Mouse (Mus musculus) spleen, embryonic (tissue): ENCODE measurements around the gene Myoz1.
"Not testable (repeated sequence)": the region's sequence is repeated elsewhere in the genome, so short reads cannot be mapped to it uniquely, and the experiment has no call there.

Experiments used
- CTCF ChIA-PET: fragments of 350-600 bp; sonication (Branson Sonifier 250); formaldehyde crosslinking; loops from one replicate; lab custom pipeline; 2022; lab: Charles Lee

The Myoz1 gene

DNA sequence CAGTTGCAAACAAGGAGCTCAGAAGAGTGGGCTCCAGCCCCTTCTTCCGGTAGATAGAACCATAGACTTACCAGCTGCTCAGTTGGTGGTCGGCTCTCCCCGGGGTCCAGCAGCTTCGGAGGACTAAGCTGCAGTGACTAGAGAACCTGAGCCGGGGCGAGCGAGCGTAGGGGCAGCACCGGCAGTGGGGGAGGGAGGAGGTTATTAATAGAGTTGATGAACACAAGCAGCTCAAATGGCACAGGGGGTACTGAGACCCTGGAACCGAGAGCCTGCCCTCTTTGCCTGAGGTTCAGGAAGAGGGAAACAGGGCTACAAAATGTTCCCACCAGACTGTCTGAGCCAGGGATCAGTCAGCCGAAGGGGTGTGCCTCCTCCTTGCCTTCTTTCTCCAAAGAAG, at the start of gene Myoz1:
Gene Myoz1, minus strand, starts transcription at position 180 of the 400 bp plus-strand sequence.
- CTCF ChIA-PET = interaction anchor here (0.6 kb wide), 1 partner anchor 916 kb away, joined by 4 read pairs; no protein-coding TSS in a partner anchor

DNA sequence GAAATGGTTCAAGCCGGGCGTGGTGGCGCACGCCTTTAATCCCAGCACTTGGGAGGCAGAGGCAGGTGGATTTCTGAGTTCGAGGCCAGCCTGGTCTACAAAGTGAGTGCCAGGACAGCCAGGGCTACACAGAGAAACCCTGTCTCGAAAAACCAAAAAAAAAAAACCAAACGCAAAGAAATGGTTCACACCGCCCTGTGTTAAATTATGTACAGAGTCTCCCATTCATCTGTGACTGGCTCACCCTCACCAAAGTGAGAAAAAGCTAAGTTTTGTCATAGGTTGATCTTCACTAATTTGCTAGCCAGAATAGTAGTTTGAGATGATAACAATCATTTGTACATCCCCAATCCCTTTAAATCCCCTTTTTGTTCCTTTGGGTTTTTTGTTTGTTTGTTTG, 47.1 kb upstream of the Myoz1 start:
- CTCF ChIA-PET = not testable (repeated sequence)

DNA sequence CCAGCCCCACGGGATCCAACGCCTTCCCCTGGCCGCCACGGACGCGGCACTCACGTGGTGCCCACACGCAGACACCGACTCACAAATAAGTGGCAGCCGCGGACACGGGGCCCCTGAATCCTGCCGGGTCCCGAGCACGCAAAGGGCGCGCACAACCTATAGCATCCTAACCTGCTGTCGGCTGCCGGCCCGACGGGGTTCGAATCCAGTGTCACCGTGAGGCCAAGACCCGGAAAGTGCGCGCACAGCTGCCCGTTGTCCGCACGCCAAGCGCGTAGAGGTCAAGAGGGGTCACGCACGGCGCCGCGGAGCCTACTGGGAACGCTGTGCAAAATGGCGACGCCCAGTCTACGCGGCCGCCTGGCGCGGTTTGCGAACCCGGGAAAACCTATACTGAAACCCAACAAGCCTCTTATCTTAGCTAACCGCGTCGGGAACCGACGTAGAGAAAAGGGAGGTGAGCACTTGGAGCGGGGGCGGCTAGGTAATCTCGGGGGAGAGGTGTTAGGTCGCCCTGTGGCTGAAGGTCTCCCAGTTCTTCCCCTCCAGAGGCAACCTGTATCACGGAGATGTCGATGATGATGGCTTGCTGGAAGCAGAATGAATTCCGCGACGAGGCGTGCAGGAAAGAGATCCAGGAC, 46.5 kb upstream of the Myoz1 start, which contains the start of gene Chchd1:
Gene Chchd1, plus strand, starts transcription at position 266 of the 641 bp plus-strand sequence.
- CTCF ChIA-PET = no interaction called here

DNA sequence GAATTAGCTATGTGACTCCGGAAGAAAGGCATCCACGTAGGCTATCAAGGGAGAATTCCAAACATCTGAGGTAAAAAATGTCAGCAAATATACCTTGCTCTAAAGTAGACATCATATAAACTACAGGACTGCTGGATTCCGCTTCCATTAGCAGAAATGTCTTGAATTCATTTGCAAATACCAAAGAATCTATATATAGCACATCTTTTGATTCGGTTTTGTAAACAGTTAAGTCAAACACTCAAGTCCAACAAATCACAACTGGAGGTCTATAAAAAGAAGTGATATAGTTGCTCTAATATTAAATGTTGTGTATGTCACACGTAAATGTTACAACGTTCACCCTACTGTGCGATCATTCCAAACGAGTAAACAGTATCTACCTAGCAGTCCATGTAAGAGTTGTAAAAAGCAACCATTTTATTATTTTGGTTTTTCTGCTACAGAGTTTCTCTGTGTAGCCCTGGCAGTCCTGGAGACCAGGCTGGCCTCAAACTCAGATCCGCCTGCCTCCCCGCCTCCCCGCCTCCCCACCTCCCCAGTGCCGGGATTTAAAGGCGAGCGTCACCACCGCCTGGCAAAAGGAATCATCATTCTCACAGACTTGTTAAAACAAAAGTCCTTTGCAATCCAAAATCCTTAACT, 45.9 kb upstream of the Myoz1 start:
- CTCF ChIA-PET = no interaction called here

DNA sequence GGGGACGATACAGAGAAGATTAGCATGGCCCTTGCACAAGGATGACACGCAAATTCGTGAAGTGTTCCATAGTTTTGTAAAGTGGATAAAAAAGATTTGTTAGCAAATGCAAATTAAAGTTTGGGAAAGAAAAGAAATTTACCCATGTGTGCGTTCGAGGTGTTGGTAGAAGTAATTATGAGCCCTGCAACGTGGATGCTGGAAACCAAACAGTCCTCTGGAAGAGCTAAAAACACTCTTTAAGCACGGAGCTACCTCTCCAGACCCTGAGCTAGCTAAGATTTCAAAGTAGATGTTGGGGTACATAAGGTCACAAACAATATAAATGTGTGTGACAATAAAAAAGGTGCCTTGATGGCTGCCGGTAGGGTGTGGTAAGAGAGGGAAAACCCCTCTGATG, 45.2 kb upstream of the Myoz1 start:
- CTCF ChIA-PET = no interaction called here

DNA sequence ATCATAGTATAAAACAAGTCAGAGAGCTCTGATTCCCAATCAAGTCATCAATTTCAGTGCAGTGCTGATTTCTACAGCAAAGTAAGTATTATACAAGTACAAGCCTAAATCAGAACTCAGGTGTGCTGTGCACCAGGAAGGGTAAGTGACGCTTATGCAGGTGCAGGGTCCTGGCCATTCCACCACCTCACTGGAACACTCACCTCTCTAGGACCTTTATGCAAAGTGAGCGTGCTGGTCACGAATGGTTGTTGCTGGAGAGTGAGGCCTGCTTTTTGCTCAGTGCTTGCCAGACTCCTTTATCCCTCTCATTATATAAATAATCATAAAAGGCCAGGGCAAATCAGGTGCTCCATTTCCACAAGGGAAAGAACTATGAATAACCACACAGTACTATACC, 44.0 kb upstream of the Myoz1 start:
- CTCF ChIA-PET = no interaction called here

DNA sequence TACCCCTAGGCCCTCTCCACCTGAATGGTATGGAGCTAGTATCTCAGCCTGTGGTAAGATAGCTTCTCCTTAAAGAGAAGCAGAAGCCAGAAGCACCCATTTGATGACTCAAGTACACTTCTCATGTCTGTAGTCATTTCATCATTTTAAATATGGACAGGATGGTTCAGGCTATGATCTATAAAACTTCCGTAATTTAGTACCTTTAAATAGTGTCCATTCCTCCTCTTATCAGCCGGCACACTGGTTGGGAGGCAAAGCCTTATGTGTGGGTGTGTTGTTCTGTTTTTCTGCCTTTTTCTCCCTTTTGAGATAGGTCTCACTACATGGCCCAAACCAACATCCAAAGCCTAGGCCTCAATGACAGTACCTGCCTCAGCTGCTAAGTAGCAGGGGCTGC, 42.2 kb upstream of the Myoz1 start:
- CTCF ChIA-PET = no interaction called here

DNA sequence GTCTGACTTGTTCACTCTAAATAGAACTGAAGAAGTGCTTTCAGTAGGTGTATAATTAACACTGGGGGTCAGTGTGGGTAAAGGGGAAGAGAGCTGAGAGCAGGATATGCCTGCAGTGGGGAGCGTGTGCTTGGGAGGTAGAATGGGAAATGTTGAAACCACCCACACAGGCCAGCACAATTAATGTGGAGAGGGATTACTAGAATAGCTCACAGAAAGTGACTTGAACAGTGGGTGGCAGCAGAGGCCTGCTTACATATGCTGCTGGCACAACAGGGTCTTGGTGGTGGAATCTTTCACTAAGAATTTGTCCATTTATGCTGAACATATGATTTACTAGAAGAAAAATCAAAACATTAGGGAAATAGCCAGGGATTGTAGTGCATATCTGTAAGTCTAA, 40.6 kb upstream of the Myoz1 start:
- CTCF ChIA-PET = no interaction called here

DNA sequence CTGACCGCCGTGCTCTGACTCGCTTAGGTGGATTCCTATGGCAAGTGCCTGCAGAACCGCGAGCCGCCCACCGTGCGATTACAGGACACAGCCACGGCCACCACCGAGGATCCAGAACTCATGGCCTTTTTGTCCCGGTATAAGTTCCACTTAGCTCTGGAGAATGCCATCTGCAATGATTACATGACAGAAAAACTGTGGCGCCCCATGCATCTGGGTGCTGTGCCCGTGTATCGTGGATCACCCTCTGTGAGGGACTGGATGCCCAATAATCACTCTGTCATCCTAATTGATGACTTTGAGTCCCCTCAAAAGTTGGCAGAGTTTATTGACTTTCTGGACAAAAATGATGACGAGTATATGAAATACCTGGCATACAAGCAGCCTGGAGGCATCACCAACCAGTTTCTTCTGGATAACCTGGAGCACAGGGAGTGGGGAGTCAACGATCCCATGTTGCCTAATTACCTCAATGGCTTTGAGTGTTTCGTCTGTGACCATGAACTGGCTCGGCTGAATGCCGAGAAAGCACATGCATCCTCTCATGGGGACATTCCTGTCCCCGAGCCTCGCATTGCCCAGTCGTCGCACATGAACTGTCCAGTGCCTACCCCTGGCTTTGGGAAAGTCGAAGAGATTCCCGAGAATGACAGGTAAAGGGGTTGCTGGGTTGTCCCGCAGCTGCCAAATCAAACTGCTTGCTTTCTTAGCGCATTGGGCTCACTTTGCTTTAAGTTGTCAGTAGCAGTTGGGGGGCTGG, 39.6 kb upstream of the Myoz1 start:
- CTCF ChIA-PET = interaction anchor here (0.5 kb wide), 1 partner anchor 70 kb away, joined by 7 read pairs; no protein-coding TSS in a partner anchor

DNA sequence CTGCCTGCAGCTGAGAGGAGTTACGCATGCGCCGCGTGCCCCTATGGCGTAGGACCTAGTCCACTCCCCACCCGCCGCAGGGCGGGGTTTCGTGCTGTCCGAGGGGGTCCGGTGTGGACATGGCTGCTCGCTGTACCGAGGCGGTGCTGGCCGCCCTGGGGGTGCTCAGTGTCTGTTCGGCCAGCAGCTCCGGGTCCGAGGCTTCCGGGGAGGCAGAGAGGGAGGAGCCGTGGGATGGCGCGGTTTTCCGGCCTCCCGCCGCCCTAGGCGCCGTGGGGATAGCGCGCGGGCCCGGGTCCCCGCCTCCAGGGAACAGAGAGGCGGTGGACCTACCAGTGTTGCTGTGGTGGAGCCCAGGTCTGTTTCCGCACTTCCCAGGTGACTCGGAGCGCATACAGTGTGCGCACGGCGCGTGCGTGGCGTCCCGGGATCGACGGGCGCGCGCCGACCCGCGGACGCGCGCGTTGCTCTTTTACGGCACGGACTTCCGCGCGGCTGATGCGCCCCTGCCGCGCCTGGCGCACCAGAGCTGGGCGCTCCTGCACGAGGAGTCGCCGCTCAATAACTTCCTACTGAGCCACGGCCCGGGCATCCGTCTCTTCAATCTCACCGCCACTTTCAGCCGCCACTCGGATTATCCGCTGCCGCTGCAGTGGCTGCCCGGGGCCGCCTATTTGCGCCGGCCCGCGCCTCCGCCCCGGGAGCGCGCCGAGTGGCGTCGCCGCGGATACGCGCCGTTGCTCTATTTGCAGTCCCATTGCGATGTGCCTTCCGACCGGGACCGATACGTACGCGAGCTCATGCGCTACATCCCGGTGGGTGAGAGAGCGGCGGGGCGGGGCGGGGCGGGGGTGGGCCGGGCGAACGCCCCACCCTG, 38.8 kb upstream of the Myoz1 start, which contains the start of gene Fut11:
Gene Fut11, plus strand, starts transcription at position 85 of the 877 bp plus-strand sequence.
- CTCF ChIA-PET = no interaction called here

DNA sequence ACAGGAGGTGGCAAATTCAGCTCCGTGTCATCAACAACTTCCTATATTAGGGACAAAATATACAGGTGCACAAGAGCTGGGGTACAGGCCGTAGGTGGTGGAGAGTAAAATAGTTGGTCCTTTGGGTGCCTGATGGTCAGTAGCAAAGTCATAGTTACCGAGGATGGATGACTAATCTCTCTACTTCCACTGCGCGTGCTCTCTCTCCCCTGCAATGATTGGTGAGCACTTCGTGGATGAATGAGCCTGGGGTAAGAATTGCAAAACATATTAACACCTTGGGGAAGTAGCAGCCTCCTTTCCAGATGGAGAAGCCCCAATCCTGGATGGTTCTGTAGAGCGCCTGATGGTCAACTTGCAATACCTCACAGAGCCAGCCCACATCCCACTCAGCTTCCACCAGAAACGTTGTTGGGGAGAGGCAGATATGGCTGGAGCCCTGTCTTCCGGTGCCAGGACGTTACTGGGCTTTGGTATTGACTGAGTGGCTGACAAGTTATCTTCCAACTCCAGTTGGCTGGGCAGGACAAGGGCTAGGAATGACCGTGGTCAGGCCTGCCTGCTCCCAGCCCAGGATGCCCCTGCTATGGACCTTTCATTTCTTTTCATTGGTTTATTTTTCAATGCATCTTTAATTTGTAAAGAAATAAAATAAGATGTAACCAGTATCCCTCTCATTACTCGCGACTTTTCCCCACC, 38.0 kb upstream of the Myoz1 start:
- CTCF ChIA-PET = no interaction called here

DNA sequence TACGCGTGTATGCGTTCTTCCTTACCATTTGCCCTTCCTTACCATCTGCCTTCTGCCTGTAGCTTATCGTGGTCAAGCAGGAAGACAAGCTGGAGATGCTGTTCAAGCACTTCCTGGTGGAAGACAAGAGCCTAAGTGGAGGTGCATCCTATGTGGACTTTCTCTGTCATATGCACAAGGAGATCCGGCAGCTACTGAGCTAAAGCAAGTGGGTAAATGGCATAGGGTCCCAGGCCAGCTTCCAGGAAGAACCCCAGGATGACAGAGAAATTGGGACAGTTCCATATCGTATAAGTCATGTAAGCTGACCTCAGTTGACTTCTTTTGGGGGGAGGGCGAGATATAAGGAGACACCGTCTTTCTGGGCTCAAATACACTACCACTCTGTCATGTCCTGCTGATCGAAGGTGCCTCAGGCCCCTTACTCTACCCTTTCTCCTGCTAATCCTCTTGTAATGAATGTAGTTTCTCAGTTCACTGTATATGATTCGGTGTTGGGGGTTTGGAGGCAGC, 37.3 kb upstream of the Myoz1 start:
- CTCF ChIA-PET = no interaction called here

DNA sequence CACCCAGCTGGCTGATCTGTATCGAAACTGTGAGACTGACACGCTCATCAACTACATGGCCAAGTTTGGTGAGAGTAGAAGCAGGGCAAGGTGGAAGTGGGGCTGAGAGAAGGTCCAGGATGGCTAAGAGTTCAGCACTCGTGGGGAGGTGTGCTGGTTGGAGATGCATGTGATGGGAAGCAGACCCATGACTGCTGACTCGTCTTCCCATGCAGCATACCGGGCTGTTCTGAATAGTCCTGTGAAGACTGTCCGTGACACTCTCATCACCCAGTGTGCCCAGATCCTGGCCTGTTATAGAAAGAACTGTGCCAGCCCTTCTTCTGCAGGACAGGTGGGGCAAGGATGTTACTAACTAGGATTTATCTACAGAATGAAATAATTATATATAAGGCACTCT, 35.4 kb upstream of the Myoz1 start:
- CTCF ChIA-PET = no interaction called here

DNA sequence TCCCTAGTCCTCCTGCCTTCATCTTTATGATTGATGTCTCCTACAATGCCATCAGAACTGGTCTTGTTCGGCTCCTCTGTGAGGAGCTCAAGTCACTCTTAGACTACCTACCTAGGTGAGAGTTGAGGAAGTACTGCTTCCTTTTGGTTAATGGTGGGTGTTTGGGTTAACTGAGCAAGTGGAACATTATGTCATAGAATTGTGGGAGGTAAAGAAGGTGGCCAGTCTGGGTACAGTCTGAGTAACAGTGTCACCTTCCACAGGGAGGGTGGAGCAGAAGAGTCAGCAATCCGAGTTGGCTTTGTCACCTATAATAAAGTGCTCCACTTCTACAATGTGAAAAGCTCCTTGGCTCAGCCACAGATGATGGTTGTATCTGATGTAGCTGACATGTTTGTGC, 32.7 kb upstream of the Myoz1 start:
- CTCF ChIA-PET = interaction anchor here (1.7 kb wide), 1 partner anchor 17 kb away, joined by 15 read pairs; no protein-coding TSS in a partner anchor

DNA sequence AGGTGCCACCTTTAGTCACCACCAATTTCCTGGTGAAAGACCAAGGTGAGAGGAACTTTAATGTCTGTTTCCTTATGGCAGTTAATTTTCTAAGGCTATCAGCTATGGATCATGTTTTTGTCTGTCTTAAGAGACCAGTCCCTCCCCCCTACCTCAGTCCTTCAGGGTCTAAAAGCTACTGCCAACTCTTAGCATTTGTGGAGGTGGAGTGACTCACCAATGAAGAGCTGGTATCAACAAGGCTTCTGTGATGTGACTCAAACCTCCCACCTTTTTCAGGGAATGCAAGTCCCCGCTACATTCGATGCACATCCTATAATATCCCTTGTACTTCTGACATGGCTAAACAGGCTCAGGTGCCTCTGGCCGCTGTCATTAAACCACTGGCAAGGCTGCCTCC, 30.2 kb upstream of the Myoz1 start:
- CTCF ChIA-PET = no interaction called here

DNA sequence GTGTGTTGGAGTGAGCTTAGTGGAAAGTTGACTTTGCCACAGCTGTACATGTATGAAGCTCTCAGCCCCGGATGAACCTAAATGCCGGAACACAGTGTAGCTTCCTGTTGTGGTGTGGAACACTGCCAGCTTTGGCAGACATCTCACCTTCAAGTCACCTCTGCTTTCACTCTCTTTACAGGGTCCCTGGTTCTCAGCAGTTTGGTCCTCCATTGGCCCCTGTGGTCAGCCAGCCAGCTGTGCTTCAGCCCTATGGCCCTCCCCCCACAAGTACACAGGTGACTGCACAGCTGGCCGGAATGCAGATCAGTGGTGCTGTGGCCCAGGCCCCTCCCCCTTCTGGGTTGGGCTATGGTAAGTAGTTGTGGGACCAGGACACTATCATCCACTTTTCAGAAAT, 26.2 kb upstream of the Myoz1 start:
- CTCF ChIA-PET = interaction anchor here (0.5 kb wide), 1 partner anchor 899 kb away, joined by 4 read pairs; no protein-coding TSS in a partner anchor

DNA sequence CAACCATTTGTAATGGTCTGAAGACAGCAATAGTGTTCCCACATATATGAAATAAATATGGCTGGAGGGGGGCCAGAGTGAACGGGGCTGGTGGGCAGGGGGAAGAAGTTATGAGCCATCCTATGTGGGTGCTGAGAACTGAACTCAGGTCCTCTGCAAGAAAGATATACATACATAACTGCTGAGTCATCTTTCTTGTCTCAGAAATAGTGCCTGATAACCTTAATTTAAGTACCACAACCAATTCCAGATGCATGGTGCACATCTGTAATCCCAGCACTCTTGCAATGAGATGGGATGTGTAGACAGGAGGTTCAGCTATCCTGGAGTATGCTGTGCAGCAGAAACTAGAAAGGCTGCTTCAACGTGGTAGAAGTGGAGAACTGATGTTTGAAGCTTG, 25.4 kb upstream of the Myoz1 start:
- CTCF ChIA-PET = no interaction called here

DNA sequence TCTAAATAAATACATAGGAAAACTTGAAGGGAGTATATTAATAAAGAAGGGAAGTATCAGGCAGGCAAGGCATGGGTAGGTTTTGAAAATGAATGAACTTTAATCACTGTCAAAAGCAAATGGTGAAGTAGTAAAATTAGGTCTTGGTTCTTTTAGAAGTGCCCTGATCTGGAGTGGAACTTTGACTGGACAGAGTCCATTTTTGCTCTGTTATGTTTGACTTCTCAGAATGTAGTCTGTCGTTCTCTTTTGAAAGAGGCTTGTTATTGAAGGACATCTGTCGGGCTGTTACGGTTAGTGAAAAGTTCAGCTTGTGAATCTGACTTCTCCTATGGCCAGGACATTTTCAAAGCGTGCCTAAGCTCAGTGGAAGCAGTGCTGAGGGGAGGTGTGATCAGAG, 21.6 kb upstream of the Myoz1 start:
- CTCF ChIA-PET = no interaction called here

DNA sequence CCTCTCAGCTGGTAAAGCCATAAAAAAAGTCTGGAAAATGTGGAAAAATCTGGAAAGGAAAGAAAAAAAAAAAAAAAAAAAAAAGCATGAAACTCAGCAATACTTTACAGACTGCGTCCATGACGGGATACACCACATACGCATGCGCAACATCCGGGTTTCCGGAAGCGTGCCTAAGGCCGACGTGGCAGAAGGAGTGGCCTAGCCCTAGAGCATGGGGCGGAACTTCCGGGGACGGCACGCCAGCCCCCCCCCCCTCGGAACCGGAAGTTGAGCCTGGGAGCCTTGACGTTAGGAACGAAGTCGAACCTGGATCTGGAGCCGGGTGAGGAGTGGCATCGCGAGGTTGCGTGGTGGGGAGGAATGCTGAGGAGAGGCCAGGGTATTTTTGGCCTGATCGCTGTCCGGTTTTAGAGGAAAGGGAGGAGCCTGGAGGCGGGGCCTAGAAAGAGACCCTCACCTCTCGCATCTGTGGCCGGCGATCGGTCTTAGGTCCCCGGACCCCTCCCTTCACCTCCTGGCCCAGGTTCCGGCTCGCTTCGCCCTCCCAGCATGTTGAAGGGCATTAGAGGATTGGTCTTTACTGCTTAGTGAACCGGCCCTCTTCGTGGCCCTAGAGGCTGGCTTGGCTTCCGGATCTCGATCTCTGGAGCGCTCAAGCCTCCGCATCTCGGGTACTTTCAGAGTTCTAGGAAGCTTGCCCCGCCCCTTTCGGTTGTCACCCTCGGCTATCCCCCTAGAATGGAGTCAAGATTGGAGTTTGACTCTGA, 17.9 kb upstream of the Myoz1 start, which contains the start of gene Sec24c:
Gene Sec24c, plus strand, starts transcription at position 245 of the 770 bp plus-strand sequence.
- CTCF ChIA-PET = interaction anchor here (0.5 to 1.0 kb wide), 4 partner anchors 13 to 98 kb away, joined by 3 to 11 read pairs (median 8); no protein-coding TSS in a partner anchor

DNA sequence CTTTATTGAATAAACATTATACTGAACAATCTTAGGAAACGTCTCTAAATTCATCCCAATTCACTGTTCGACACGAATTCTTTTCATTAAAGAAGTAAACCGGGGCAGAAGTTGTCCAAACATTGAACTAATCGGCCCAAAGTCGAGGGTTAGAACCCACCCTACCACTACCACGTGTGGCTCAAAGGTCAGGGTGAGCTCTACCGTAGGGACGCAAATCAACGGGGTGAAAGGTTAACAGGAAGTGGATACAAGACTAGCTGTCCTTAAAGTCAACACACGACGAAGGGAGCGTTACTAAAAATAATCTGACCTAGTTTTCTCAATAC, 17.4 kb upstream of the Myoz1 start:
- CTCF ChIA-PET = interaction anchor here (0.5 to 1.0 kb wide), 3 partner anchors 14 to 336 kb away, joined by 3 to 10 read pairs (median 5); no protein-coding TSS in a partner anchor
